ENCODE assay signal across 12 mouse cellular contexts in the genomic region with DNA sequence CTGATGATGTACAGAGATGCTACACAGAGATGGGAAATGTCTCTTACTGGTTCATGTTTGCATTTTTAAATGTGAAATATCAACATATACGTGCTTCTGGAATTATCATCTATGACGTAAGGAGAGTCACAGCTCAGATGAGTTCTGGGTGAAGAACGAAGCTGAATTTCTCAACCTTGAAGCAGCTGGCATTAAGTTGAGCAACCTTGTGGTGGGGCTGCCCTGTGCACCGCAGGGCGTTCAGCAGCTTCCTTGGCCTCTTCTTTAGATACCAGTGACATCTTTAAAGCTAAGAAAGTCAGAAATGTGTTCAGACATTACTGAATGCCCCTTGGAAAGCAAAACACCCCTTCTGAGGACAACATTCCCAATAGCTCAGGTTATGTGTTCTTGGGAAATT.
"Had no signal": no experiment of that assay in that cellular context is flagged by ENCODE, and none has a peak within 500 bp of the region (broad histone marks: within the 10 kb centered on the region; RNA-seq: fewer than 3 reads in every experiment).

No protein-coding gene starts in this region.

- DNase-seq: retina, postnatal 1 day; right cerebral cortex, adult 18-20 months; right cerebral cortex, postnatal 14 days; right cerebral cortex, postnatal 25 days; right cerebral cortex, postnatal 4 days; spleen, adult 18-20 months; thymus, adult 18-20 months; thymus, adult 2 months; thymus, postnatal 14 days; thymus, postnatal 25 days; thymus, postnatal 36 days; thymus, postnatal 4 days had no signal
